Mouse (Mus musculus) splenic B cell, adult 2 months (primary cell): Measurements from ENCODE around the gene Cox5b.
"Not testable (repeated sequence)": the region's sequence is repeated elsewhere in the genome, so short reads cannot be mapped to it uniquely, and the experiment has no call there.

Source experiments
- DNase-seq: peaks from one replicate; pipeline ENCODE4 v3.0.0-alpha.2; 2011; ENCODE audit warnings: low read depth, low spot score
- H3K27me3 ChIP-seq: 2 replicates; pipeline ENCODE4 v1.6.1; 2012; ENCODE audit warnings: mild to moderate bottlenecking, low read length, moderate library complexity, mixed read lengths; ENCODE audit not compliant: control insufficient read depth, poor library complexity, insufficient read depth, severe bottlenecking
- H3K36me3 ChIP-seq: 2 replicates; pipeline ENCODE4 v1.6.1; 2012; ENCODE audit warnings: mild to moderate bottlenecking, low read length, moderate library complexity, mixed read lengths; ENCODE audit not compliant: control insufficient read depth, poor library complexity, insufficient read depth, severe bottlenecking

Gene Cox5b

GRCm38 (mm10) chr1:36691271-36692155, at the start of gene Cox5b:
TSS of gene Cox5b (plus strand) at chr1:36691449.
- H3K36me3 ChIP-seq, result 0 out of 2 replicates have a peak, but pooled peaks cover 2% of the 10 kb centered on the region
- DNase-seq, result peak; percentile 100
- H3K27me3 ChIP-seq, result no peaks in the 10 kb centered on the region

GRCm38 (mm10) chr1:36643957-36644614, 47.2 kb upstream of the Cox5b start:
- no peak for DNase-seq
- H3K36me3 ChIP-seq, result no peaks in the 10 kb centered on the region
- H3K27me3 ChIP-seq, result no peaks in the 10 kb centered on the region

GRCm38 (mm10) chr1:36644615-36645007, 46.6 kb upstream of the Cox5b start:
- Histone ChIP-seq H3K36me3 (no peaks in the 10 kb centered on the region), H3K27me3 (no peaks in the 10 kb centered on the region)
- no peak for DNase-seq

- Histone ChIP-seq H3K36me3 (no peaks in the 10 kb centered on the region), H3K27me3 (no peaks in the 10 kb centered on the region)
- DNase-seq, result no peak
Observed at GRCm38 (mm10) chr1:36646285-36646684, 45.0 kb upstream of the Cox5b start.

GRCm38 (mm10) chr1:36647631-36648030, 43.6 kb upstream of the Cox5b start:
- Histone ChIP-seq H3K36me3 (no peaks in the 10 kb centered on the region), H3K27me3 (no peaks in the 10 kb centered on the region)
- DNase-seq, result no peak

- Histone ChIP-seq H3K36me3 (no peaks in the 10 kb centered on the region), H3K27me3 (no peaks in the 10 kb centered on the region)
- no peak for DNase-seq
Observed at GRCm38 (mm10) chr1:36655039-36655438, 36.2 kb upstream of the Cox5b start.

GRCm38 (mm10) chr1:36656233-36656632, 35.0 kb upstream of the Cox5b start:
- no peaks in the 10 kb centered on the region for H3K36me3 ChIP-seq
- DNase-seq, result no peak
- no peaks in the 10 kb centered on the region for H3K27me3 ChIP-seq

- H3K27me3 ChIP-seq, result no peaks in the 10 kb centered on the region
- H3K36me3 ChIP-seq, result no peaks in the 10 kb centered on the region
- DNase-seq, result no peak
Observed at GRCm38 (mm10) chr1:36657658-36658415, 33.4 kb upstream of the Cox5b start.

GRCm38 (mm10) chr1:36658621-36659399, 32.4 kb upstream of the Cox5b start:
- no peaks in the 10 kb centered on the region for H3K27me3 ChIP-seq
- H3K36me3 ChIP-seq, result no peaks in the 10 kb centered on the region
- DNase-seq, result no peak

GRCm38 (mm10) chr1:36664457-36664856, 26.8 kb upstream of the Cox5b start:
- H3K36me3 ChIP-seq, result no peaks in the 10 kb centered on the region
- H3K27me3 ChIP-seq, result no peaks in the 10 kb centered on the region
- peak; percentile 15 for DNase-seq

GRCm38 (mm10) chr1:36665165-36665723, 26.0 kb upstream of the Cox5b start:
- Histone ChIP-seq H3K27me3 (no peaks in the 10 kb centered on the region), H3K36me3 (no peaks in the 10 kb centered on the region)
- DNase-seq, result no peak

- DNase-seq, result no peak
- Histone ChIP-seq H3K36me3 (no peaks in the 10 kb centered on the region), H3K27me3 (no peaks in the 10 kb centered on the region)
Observed at GRCm38 (mm10) chr1:36665934-36666333, 25.3 kb upstream of the Cox5b start.

- not testable (repeated sequence) for H3K27me3 ChIP-seq, H3K36me3 ChIP-seq, DNase-seq
Observed at GRCm38 (mm10) chr1:36668007-36668406, 23.2 kb upstream of the Cox5b start.

GRCm38 (mm10) chr1:36670256-36670655, 21.0 kb upstream of the Cox5b start:
- Histone ChIP-seq H3K27me3 (no peaks in the 10 kb centered on the region), H3K36me3 (no peaks in the 10 kb centered on the region)
- DNase-seq, result no peak
